Mouse (Mus musculus) heart, embryonic 14.5 days (tissue): ENCODE results near the gene Tldc2. TPM values are rescaled to one million over a fixed set of nuclear protein-coding genes. Genes with fewer than 3 reads are reported as not detected.
A peak's percentile ranks its signal among the peaks of the same experiment; 100 is the strongest.

Experiments used
- ATAC-seq: fragments of 200-750 bp; cut with Nextera tagmentation; 2 replicates; pipeline ENCODE4 v1.8.0; 2017; ENCODE audit warnings: low read depth, moderate TSS enrichment; ENCODE audit not compliant: insufficient number of reproducible peaks, insufficient read depth, low FRiP score
- H3K27ac ChIP-seq, 2 experiments: fragments of 200-500 bp in 1 of 2; fragments of 300-500 bp in 1 of 2; sonication (generic) in 1 of 2; replicated peaks in 1 of 2; 2 replicates each; pipeline ENCODE4 v1.5.1; 2012 to 2014; ENCODE audit warnings: low read depth in 2 of 2, low read length in 2 of 2, control low read depth in 1 of 2, mild to moderate bottlenecking in 1 of 2, mixed read lengths in 1 of 2; ENCODE audit not compliant: control insufficient read depth in 1 of 2, insufficient read depth in 1 of 2
- H3K27me3 ChIP-seq: fragments of 300-500 bp; sonication (generic); 2 replicates; pipeline ENCODE4 v1.6.1; 2014; ENCODE audit warnings: mild to moderate bottlenecking, low read length, control low read depth; ENCODE audit not compliant: control insufficient read depth, insufficient read depth
- H3K36me3 ChIP-seq: fragments of 300-500 bp; sonication (generic); 2 replicates; pipeline ENCODE4 v1.6.1; 2014; ENCODE audit warnings: mild to moderate bottlenecking, control low read depth, low read length, mixed read lengths; ENCODE audit not compliant: control insufficient read depth, insufficient read depth
- H3K4me1 ChIP-seq, 2 experiments: fragments of 200-500 bp in 1 of 2; fragments of 300-500 bp in 1 of 2; sonication (generic) in 1 of 2; 2 replicates each; pipeline ENCODE4 v1.6.1; 2012 to 2014; ENCODE audit warnings: low read length in 2 of 2, control low read depth in 1 of 2, mixed read lengths in 1 of 2; ENCODE audit not compliant: control insufficient read depth in 2 of 2, insufficient read depth in 2 of 2
- H3K4me2 ChIP-seq: fragments of 300-500 bp; sonication (generic); 2 replicates; pipeline ENCODE4 v1.6.1; 2014; ENCODE audit warnings: mild to moderate bottlenecking, low read length
- H3K4me3 ChIP-seq, 2 experiments: fragments of 200-500 bp in 1 of 2; fragments of 300-500 bp in 1 of 2; sonication (generic) in 1 of 2; 2 replicates each; pipeline ENCODE4 v1.5.1; 2012 to 2014; ENCODE audit warnings: low read length in 2 of 2, mild to moderate bottlenecking in 2 of 2, control low read depth in 1 of 2, low read depth in 1 of 2, moderate library complexity in 1 of 2; ENCODE audit not compliant: control insufficient read depth in 1 of 2, insufficient read depth in 1 of 2
- H3K9ac ChIP-seq: fragments of 300-500 bp; sonication (generic); 2 replicates; pipeline ENCODE4 v1.6.1; 2014; ENCODE audit warnings: mild to moderate bottlenecking, low read length
- H3K9me3 ChIP-seq: fragments of 300-500 bp; sonication (generic); 2 replicates; pipeline ENCODE4 v1.6.1; 2016; ENCODE audit warnings: low read length, control low read depth; ENCODE audit not compliant: control insufficient read depth
- WGBS: fragments of 180-500 bp; shearing (Covaris S2); extraction: QIAGEN DNeasy Blood & Tissue Kit; methylation state at CpG from one replicate; pipeline ENCODE4 v1.1.7; 2014; 5-methylcytosine and 5-hydroxymethylcytosine counted together
- polyA plus RNA-seq: library from polyadenylated mRNA; unstranded; fragments of >200 nt; fragmentation: Nextera tagmentation; extraction: Ambion mirVana; gene quantifications from 2 replicates; pipeline ENCODE4 v1.2.1, GENCODE M21; 2014

The Tldc2 gene
- polyA plus RNA-seq, 1 experiment from 2014 or later = not detected

GRCm38 (mm10) chr2:157087536-157088317 is 872 bp downstream of the Tldc2 start:
- Histone ChIP-seq H3K4me2 (no peak overlapping the region), H3K27me3 (no peaks in the 10 kb centered on the region), H3K36me3 (no peaks in the 10 kb centered on the region), H3K9me3 (no peaks in the 10 kb centered on the region), H3K4me3 (no peak overlapping the region), H3K4me1 (peaks cover 13 to 20% of the 10 kb centered on the region in 2 experiments), H3K27ac (no peak overlapping the region), H3K9ac (no peak overlapping the region)
- ATAC-seq = no peak
- 76% methylated on average over 14 of the region's 14 CpGs for WGBS

GRCm38 (mm10) chr2:157092024-157092423 is 5.2 kb downstream of the Tldc2 start:
- Histone ChIP-seq H3K9me3 (no peaks in the 10 kb centered on the region), H3K9ac (peak overlapping the region; percentile 23; the same call in 1 of the 2 replicates), H3K27ac (no peak overlapping the region; a peak in 1 of 4 replicates), H3K4me3 (no peak overlapping the region), H3K4me2 (0 out of 2 replicates have a peak overlapping the region, but pooled peaks have one; percentile 8), H3K4me1 (peaks cover 13 to 17% of the 10 kb centered on the region in 2 experiments), H3K36me3 (0 out of 2 replicates have a peak, but pooled peaks cover 3% of the 10 kb centered on the region), H3K27me3 (no peaks in the 10 kb centered on the region)
- 18% methylated on average over 8 of the region's 8 CpGs for WGBS
- peak; percentile 49 for ATAC-seq

GRCm38 (mm10) chr2:157095005-157095755 is 8.3 kb downstream of the Tldc2 start:
- H3K9me3 ChIP-seq = no peaks in the 10 kb centered on the region
- no peak overlapping the region for H3K4me2 ChIP-seq
- H3K27me3 ChIP-seq = no peaks in the 10 kb centered on the region
- 49% methylated on average over 9 of the region's 9 CpGs for WGBS
- H3K27ac ChIP-seq = no peak overlapping the region
- no peak for ATAC-seq
- no peak overlapping the region for H3K9ac ChIP-seq
- H3K36me3 ChIP-seq = peaks cover 10% of the 10 kb centered on the region; the same call in 1 of the 2 replicates
- peaks cover 15 to 17% of the 10 kb centered on the region in 2 experiments for H3K4me1 ChIP-seq
- H3K4me3 ChIP-seq = no peak overlapping the region

DNA sequence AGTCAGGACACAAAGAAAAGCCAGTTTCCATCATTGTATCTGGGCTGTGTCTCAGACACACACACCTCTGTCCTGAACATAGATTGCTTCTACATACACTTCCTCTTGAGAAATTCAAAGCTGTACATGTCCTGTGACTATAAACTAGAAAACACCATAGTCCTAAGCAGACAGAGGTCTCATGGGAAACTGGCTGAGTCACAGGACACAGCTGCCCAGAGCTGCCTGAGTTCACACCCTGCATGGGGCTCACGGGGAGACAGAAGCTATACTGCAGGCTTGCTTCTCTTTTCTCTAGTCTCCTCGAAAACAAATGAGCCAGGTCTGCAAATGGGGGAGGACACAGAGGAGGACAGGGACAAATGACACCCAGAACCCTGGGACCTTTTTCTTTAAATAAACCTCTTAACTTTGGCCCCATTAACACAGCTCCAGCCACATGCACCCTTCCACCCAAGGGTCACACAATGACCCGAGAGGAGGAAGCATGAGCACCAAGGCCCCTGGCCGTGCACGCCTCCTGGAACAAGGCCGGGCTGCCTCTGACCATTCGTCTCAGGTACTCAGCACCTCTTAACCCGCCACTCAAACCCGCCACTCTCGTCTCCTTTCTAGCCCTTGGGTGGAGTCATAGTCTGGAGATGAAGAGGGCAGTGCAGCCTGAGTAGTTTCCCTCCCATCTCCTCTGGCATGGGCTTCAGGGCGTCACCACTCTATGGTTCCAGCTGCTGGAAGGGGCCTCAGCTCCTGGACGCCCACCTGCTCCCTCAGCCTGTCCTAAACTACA is 12.9 kb downstream of the Tldc2 start:
- peaks cover 2 to 4% of the 10 kb centered on the region in 2 experiments; a peak in 1 of 4 replicates for H3K4me1 ChIP-seq

GRCm38 (mm10) chr2:157100319-157100605 is 13.4 kb downstream of the Tldc2 start:
- no peaks in the 10 kb centered on the region for H3K9me3 ChIP-seq
- H3K9ac ChIP-seq = peak overlapping the region; percentile 18; the same call in 1 of the 2 replicates
- ATAC-seq = no peak
- H3K4me1 ChIP-seq = peaks cover 2 to 4% of the 10 kb centered on the region in 2 experiments; a peak in 1 of 4 replicates
- H3K27ac ChIP-seq = no peak overlapping the region
- peaks cover 40% of the 10 kb centered on the region for H3K36me3 ChIP-seq
- H3K4me2 ChIP-seq = no peak overlapping the region
- H3K27me3 ChIP-seq = no peaks in the 10 kb centered on the region
- H3K4me3 ChIP-seq = no peak overlapping the region
- WGBS = 41% methylated on average over 12 of the region's 12 CpGs

More for the DNA sequence above, 12.9 kb downstream of the Tldc2 start:
- H3K4me2 ChIP-seq = no peak overlapping the region
- H3K9ac ChIP-seq = no peak overlapping the region
- WGBS = 51% methylated on average over 12 of the region's 12 CpGs
- no peak; the same call in 1 of the 2 replicates for ATAC-seq
- H3K9me3 ChIP-seq = no peaks in the 10 kb centered on the region
- H3K27ac ChIP-seq = no peak overlapping the region
- no peaks in the 10 kb centered on the region for H3K27me3 ChIP-seq
- no peak overlapping the region for H3K4me3 ChIP-seq
- H3K36me3 ChIP-seq = peaks cover 40% of the 10 kb centered on the region

DNA sequence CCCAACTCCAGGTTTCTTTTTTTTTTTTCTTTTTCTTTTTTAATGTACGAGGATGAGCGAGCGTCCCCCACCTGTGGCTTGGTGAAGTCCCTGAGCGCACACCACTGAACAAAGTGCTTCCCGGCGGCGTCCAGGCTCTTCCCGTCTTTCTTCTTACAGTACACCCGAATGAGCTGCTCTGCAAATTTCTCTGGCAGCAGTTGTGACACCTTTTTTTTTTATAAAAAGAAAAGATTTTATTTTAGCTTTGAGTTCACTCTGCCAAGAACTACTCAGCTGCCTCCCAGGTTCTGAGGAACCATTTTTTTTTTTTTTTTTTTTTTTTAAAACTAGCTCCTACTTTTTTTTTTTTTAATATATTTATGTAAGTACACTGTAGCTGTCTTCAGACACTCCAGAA is 14.8 kb downstream of the Tldc2 start:
- no peak for ATAC-seq
- WGBS = 95% methylated on average over 9 of the region's 9 CpGs
- H3K9ac ChIP-seq = no peak overlapping the region

GRCm38 (mm10) chr2:157102256-157102655 is 15.4 kb downstream of the Tldc2 start:
- no peak overlapping the region for H3K4me3 ChIP-seq
- H3K27ac ChIP-seq = no peak overlapping the region
- ATAC-seq = no peak
- no peak overlapping the region for H3K4me2 ChIP-seq
- H3K4me1 ChIP-seq = peaks cover 2 to 4% of the 10 kb centered on the region in 2 experiments; a peak in 1 of 4 replicates
- H3K27me3 ChIP-seq = no peaks in the 10 kb centered on the region
- no peak overlapping the region for H3K9ac ChIP-seq
- H3K36me3 ChIP-seq = peaks cover 49% of the 10 kb centered on the region
- WGBS = 38% methylated on average over 2 of the region's 2 CpGs
- H3K9me3 ChIP-seq = no peaks in the 10 kb centered on the region

More for the DNA sequence above, 14.8 kb downstream of the Tldc2 start:
- Histone ChIP-seq H3K4me3 (no peak overlapping the region), H3K4me2 (no peak overlapping the region), H3K9me3 (no peaks in the 10 kb centered on the region), H3K27me3 (no peaks in the 10 kb centered on the region), H3K27ac (no peak overlapping the region), H3K4me1 (peaks cover 2 to 4% of the 10 kb centered on the region in 2 experiments; a peak in 1 of 4 replicates), H3K36me3 (peaks cover 45% of the 10 kb centered on the region)
